Mouse (Mus musculus): ENCODE results near the gene Ephb2. TPM values are rescaled to one million over a fixed set of nuclear protein-coding genes. Genes with fewer than 3 reads are reported as not detected.

Ephb2 gene
- polyA plus RNA-seq, 1 experiment from 2014 or later, result 30.8 TPM

GRCm38 (mm10) chr4:136815364-136815763 is 20.4 kb downstream of the Ephb2 start:
- Histone ChIP-seq H3K9ac (no peak overlapping the region), H3K4me2 (replicated peaks) (no peak overlapping the region), H3K27me3 (no peaks in the 10 kb centered on the region), H3K4me3 (no peak overlapping the region), H3K9me3 (replicated peaks) (no peaks in the 10 kb centered on the region), H3K4me1 (peaks cover 80% of the 10 kb centered on the region), H3K36me3 (no peaks in the 10 kb centered on the region), H3K27ac (no peak overlapping the region)
- no peak for ATAC-seq (ENCODE audit: low FRiP score)
- WGBS, result 67% methylated on average over 5 of the region's 5 CpGs

- no peaks in the 10 kb centered on the region for H3K36me3 ChIP-seq
- no peaks in the 10 kb centered on the region for H3K27me3 ChIP-seq
- WGBS, result 61% methylated on average over 4 of the region's 4 CpGs
- H3K9me3 ChIP-seq (replicated peaks), result no peaks in the 10 kb centered on the region
- peaks cover 82% of the 10 kb centered on the region for H3K4me1 ChIP-seq
- no peak overlapping the region for H3K27ac ChIP-seq
- no peak overlapping the region for H3K9ac ChIP-seq
- H3K4me3 ChIP-seq, result no peak overlapping the region
- no peak overlapping the region for H3K4me2 ChIP-seq (replicated peaks)
- ATAC-seq (ENCODE audit: low FRiP score), result no peak
Observed at GRCm38 (mm10) chr4:136812543-136812942, 23.2 kb downstream of the Ephb2 start.

GRCm38 (mm10) chr4:136811596-136811995 is 24.2 kb downstream of the Ephb2 start:
- H3K27ac ChIP-seq, result no peak overlapping the region
- H3K4me2 ChIP-seq (replicated peaks), result no peak overlapping the region
- H3K27me3 ChIP-seq, result no peaks in the 10 kb centered on the region
- H3K36me3 ChIP-seq, result no peaks in the 10 kb centered on the region
- WGBS, result 11% methylated on average over 6 of the region's 6 CpGs
- H3K4me1 ChIP-seq, result peaks cover 82% of the 10 kb centered on the region
- no peaks in the 10 kb centered on the region for H3K9me3 ChIP-seq (replicated peaks)
- H3K9ac ChIP-seq, result peak overlapping the region; percentile 35; the same call in 1 of the 2 replicates
- no peak for ATAC-seq (ENCODE audit: low FRiP score)
- no peak overlapping the region for H3K4me3 ChIP-seq

DNA sequence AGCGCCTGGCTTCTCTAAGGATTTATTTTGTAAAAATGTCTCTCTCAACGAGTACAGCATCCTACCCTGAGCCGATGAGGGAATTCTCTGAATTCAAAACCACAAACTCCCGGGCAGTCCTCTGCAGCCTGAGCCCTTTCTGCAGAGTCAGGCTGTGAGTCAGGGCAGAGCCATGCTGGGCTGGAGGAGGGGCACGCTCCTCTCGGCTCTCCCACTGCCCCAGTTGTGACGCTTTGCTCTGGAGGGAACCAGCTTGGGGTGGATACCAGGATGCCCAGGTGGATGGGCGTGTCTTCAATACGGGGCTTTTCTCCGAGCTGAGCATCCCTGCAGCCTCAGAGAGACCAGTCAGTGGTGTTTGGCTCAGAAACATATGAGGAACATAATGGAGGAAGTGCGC is 27.3 kb downstream of the Ephb2 start:
- peak overlapping the region; percentile 60 for H3K27ac ChIP-seq
- H3K4me2 ChIP-seq (replicated peaks), result no peak overlapping the region
- 27% methylated on average over 11 of the region's 11 CpGs for WGBS
- H3K27me3 ChIP-seq, result no peaks in the 10 kb centered on the region
- H3K36me3 ChIP-seq, result no peaks in the 10 kb centered on the region
- H3K4me1 ChIP-seq, result peaks cover 69% of the 10 kb centered on the region
- no peaks in the 10 kb centered on the region for H3K9me3 ChIP-seq (replicated peaks)
- H3K4me3 ChIP-seq, result no peak overlapping the region
- no peak for ATAC-seq (ENCODE audit: low FRiP score)
- H3K9ac ChIP-seq, result 0 out of 2 replicates have a peak overlapping the region, but pooled peaks have one; percentile 27

DNA sequence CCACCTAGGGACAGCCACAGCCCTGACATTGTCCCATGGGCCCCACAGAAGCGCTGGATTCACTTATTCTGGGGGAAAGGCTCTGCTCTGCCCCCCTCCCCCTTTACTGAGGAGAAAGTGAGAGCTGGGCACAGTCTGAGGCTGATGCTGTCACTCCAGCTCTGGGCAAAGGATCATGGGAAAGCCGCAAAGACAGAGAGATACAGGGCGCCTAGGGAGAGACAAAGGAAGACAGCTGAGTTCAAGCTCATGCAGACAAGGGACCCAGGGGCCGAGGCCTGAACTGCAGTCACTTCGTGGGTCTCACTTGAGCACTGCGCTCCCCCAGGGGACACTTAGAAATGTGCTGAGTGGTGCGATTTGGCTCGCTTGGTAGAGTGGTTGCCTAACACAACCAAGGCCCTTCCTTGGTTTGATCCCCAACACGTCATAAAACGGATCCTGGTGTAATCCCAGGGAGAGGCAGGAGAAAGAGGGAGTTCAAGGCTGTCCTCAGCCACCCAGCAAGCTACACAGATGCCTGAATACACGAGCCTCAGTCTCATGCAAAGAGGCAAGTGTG is 28.3 kb downstream of the Ephb2 start:
- Histone ChIP-seq H3K9me3 (replicated peaks) (no peaks in the 10 kb centered on the region), H3K4me2 (replicated peaks) (no peak overlapping the region), H3K9ac (peak overlapping the region; percentile 23; the same call in 1 of the 2 replicates), H3K4me1 (peaks cover 71% of the 10 kb centered on the region), H3K27me3 (no peaks in the 10 kb centered on the region), H3K36me3 (no peaks in the 10 kb centered on the region), H3K4me3 (no peak overlapping the region), H3K27ac (peak overlapping the region; percentile 60)
- peak; percentile 44; the same call in 1 of the 2 replicates for ATAC-seq (ENCODE audit: low FRiP score)
- WGBS, result 48% methylated on average over 11 of the region's 11 CpGs

DNA sequence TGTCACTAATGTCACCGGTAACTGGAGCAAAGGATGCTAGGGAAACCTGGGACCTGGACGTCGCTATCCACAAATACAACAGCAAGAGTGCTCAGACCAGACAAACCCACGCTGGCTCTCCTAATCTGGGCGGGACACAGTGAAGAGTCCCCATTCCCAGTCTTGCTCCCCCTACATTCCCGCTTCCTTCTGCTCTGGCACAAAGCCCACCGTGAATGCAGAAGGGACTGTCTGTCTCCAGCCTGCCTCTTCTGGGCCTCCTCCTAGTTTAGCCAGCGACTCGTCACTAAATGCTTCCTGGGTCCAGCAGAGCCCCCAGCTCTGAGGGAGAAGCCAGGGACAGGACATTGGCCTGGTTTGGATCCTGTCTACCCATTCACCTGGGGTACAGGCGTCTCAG is 29.5 kb downstream of the Ephb2 start:
- Histone ChIP-seq H3K9me3 (replicated peaks) (no peaks in the 10 kb centered on the region), H3K27me3 (no peaks in the 10 kb centered on the region), H3K27ac (no peak overlapping the region), H3K9ac (0 out of 2 replicates have a peak overlapping the region, but pooled peaks have one; percentile 5), H3K4me2 (replicated peaks) (no peak overlapping the region), H3K4me1 (peaks cover 72% of the 10 kb centered on the region), H3K4me3 (no peak overlapping the region), H3K36me3 (0 out of 2 replicates have a peak, but pooled peaks cover 3% of the 10 kb centered on the region)
- 70% methylated on average over 10 of the region's 10 CpGs for WGBS
- ATAC-seq (ENCODE audit: low FRiP score), result no peak

GRCm38 (mm10) chr4:136804343-136804742 is 31.4 kb downstream of the Ephb2 start:
- WGBS, result 93% methylated on average over 6 of the region's 6 CpGs
- H3K9ac ChIP-seq, result no peak overlapping the region
- no peak overlapping the region for H3K27ac ChIP-seq

DNA sequence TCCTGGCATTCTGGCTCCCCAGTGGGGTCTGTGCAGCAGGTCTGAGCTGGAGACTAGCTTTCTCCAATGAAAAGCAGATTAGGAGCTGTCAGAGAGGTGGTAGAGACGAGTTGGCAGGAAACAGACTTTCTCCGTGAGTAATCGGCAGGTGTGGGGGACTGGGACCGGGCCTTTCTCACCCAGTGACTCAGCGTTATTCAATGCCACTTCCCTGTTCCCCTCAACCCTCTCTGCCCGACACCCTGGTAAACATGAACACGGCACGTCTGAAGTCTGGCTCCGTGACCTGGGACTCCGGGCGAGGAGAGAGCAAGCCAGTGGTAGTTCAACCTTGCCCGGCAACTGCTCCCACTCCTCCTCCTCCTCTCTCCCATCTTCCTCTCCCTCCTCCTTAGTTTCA is 33.3 kb downstream of the Ephb2 start:
- no peak for ATAC-seq (ENCODE audit: low FRiP score)
- H3K36me3 ChIP-seq, result 0 out of 2 replicates have a peak, but pooled peaks cover 3% of the 10 kb centered on the region
- H3K9ac ChIP-seq, result no peak overlapping the region
- no peaks in the 10 kb centered on the region for H3K27me3 ChIP-seq
- no peak overlapping the region for H3K4me3 ChIP-seq
- 74% methylated on average over 12 of the region's 12 CpGs for WGBS
- peaks cover 76% of the 10 kb centered on the region for H3K4me1 ChIP-seq
- no peak overlapping the region for H3K27ac ChIP-seq
- no peak overlapping the region for H3K4me2 ChIP-seq (replicated peaks)
- no peaks in the 10 kb centered on the region for H3K9me3 ChIP-seq (replicated peaks)

More at GRCm38 (mm10) chr4:136804343-136804742, 31.4 kb downstream of the Ephb2 start:
- Histone ChIP-seq H3K4me3 (no peak overlapping the region), H3K27me3 (no peaks in the 10 kb centered on the region), H3K9me3 (replicated peaks) (no peaks in the 10 kb centered on the region), H3K4me1 (peaks cover 75% of the 10 kb centered on the region), H3K4me2 (replicated peaks) (no peak overlapping the region), H3K36me3 (0 out of 2 replicates have a peak, but pooled peaks cover 3% of the 10 kb centered on the region)
- ATAC-seq (ENCODE audit: low FRiP score), result no peak

DNA sequence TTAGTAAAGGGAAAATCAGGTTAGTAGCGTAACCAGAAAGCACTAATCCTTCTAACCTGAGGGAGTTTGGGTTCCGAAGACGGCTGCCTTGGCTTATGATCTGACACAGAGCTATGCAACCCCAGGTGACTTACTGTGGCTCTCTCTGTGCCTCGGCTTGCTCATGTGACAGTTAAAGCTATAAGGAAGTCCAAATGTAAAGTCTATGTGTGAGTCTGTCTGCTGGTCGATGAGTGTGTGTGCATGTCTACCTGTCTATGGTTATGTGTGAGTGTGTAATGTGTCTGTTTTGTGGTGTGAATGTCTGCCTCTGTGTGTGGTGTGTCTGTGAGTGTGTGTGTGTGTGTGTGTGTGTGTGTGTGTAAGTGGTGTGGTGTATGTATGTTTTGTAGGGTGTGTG is 33.8 kb downstream of the Ephb2 start:
- 90% methylated on average over 5 of the region's 5 CpGs for WGBS
- H3K27ac ChIP-seq, result 0 out of 2 replicates have a peak overlapping the region, but pooled peaks have one; percentile 30
- H3K27me3 ChIP-seq, result no peaks in the 10 kb centered on the region
- ATAC-seq (ENCODE audit: low FRiP score), result no peak
- no peaks in the 10 kb centered on the region for H3K9me3 ChIP-seq (replicated peaks)
- no peak overlapping the region for H3K4me3 ChIP-seq
- H3K4me1 ChIP-seq, result peaks cover 75% of the 10 kb centered on the region
- H3K36me3 ChIP-seq, result 0 out of 2 replicates have a peak, but pooled peaks cover 3% of the 10 kb centered on the region
- no peak overlapping the region for H3K9ac ChIP-seq
- no peak overlapping the region for H3K4me2 ChIP-seq (replicated peaks)

DNA sequence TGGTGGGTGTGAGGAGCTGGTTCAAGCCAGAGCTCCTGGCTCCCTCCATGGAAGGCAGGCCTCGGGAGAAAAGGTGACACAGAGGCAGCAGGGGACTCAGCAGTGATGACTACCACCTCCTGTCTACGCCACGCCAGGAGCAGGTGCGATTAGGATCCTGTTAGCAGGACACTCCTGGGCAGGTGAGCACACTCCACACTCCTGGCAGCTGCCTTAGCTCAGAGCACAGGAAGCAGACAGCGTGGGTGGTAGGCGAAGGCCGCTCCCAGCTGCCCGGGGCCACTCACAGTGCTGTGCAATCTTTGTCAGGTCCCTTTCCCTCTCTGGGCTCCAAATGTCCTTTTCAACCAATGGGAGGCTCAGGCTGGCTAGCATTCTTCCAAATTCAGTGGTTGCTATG is 34.3 kb downstream of the Ephb2 start:
- H3K4me3 ChIP-seq, result no peak overlapping the region
- no peaks in the 10 kb centered on the region for H3K9me3 ChIP-seq (replicated peaks)
- H3K27me3 ChIP-seq, result no peaks in the 10 kb centered on the region
- no peak overlapping the region for H3K9ac ChIP-seq
- H3K4me1 ChIP-seq, result peaks cover 71% of the 10 kb centered on the region
- 0 out of 2 replicates have a peak, but pooled peaks cover 3% of the 10 kb centered on the region for H3K36me3 ChIP-seq
- H3K27ac ChIP-seq, result no peak overlapping the region
- no peak overlapping the region for H3K4me2 ChIP-seq (replicated peaks)
- no peak for ATAC-seq (ENCODE audit: low FRiP score)
- 88% methylated on average over 8 of the region's 8 CpGs for WGBS

DNA sequence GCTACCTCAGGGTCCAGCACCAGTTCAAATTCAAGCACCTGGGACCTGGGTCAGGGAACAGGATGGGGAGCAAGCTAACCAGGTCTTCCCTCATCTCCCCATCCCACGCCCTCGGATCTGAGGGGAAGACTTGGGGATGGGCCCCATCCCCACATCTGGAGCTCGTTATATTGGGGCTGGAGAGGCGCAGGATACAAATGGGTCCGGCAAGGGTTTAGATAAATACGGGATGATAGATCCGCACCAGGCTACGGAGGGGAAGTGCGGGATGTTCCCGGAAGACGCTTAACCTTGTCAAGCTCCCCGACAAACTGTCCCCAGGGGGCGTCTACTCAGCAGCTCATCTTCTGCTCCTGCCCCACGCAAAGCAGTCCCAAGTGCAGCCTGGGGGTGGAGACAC is 35.4 kb downstream of the Ephb2 start:
- Histone ChIP-seq H3K9ac (no peak overlapping the region), H3K36me3 (0 out of 2 replicates have a peak, but pooled peaks cover 3% of the 10 kb centered on the region), H3K4me1 (peaks cover 64% of the 10 kb centered on the region), H3K4me2 (replicated peaks) (no peak overlapping the region), H3K9me3 (replicated peaks) (no peaks in the 10 kb centered on the region), H3K4me3 (no peak overlapping the region), H3K27me3 (no peaks in the 10 kb centered on the region), H3K27ac (peak overlapping the region; percentile 64; the same call in 1 of the 2 replicates)
- WGBS, result 34% methylated on average over 14 of the region's 14 CpGs
- ATAC-seq (ENCODE audit: low FRiP score), result no peak

DNA sequence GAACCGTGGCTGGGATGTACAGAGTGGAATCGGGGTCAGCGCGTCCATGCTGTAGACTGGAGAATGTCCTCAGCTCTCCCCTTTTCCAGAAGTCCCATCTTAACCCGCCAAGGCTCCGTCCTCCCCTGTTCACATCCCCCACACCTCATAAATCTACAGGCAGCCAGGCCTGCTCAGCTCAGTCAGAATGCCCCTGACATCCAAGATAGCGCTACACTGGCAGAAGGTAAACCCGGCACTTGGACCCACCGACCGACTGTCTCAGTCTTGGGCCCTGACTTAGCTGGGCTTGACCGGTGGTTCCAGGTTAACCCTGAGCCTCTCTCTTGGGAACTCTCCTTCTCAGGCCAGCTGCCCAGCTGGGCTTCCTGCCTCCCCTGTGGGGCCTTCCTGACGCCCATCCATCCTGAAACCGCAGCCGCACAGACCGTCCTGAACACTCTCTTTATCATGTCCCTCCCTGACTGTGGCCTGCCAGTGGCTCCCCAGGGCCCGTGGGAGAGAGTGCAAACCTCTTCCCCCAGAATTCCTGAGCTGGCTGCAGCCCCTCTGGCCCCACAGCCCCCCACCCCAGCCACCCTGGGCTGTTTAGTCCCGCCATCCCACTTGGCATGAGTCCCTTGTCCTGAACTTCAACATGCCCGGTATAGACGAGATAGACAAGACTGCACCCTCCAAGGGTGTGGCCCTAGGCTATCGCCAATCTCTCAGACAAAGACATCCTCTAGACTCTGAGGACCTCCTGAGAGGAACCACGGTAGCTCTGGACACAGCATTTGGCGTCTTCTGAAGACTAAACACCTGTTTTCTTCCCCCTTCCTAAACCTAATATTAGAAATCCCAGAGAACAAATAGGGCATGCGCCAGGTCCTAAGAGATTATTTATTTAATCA is 37.9 kb downstream of the Ephb2 start:
- H3K4me2 ChIP-seq (replicated peaks), result no peak overlapping the region
- H3K9me3 ChIP-seq (replicated peaks), result no peaks in the 10 kb centered on the region
- peak overlapping the region; percentile 35; the same call in 1 of the 2 replicates for H3K9ac ChIP-seq

More for the DNA sequence above, 37.9 kb downstream of the Ephb2 start:
- Histone ChIP-seq H3K4me1 (peaks cover 75% of the 10 kb centered on the region), H3K36me3 (0 out of 2 replicates have a peak, but pooled peaks cover 3% of the 10 kb centered on the region), H3K4me3 (no peak overlapping the region), H3K27me3 (no peaks in the 10 kb centered on the region), H3K27ac (peak overlapping the region; percentile 40)
- 64% methylated on average over 23 of the region's 23 CpGs for WGBS
- no peak for ATAC-seq (ENCODE audit: low FRiP score)

Measured in hindbrain, embryonic 12.5 days (tissue).